Mouse (Mus musculus): Measurements from ENCODE around the gene Syn3.

Syn3 gene

DNA sequence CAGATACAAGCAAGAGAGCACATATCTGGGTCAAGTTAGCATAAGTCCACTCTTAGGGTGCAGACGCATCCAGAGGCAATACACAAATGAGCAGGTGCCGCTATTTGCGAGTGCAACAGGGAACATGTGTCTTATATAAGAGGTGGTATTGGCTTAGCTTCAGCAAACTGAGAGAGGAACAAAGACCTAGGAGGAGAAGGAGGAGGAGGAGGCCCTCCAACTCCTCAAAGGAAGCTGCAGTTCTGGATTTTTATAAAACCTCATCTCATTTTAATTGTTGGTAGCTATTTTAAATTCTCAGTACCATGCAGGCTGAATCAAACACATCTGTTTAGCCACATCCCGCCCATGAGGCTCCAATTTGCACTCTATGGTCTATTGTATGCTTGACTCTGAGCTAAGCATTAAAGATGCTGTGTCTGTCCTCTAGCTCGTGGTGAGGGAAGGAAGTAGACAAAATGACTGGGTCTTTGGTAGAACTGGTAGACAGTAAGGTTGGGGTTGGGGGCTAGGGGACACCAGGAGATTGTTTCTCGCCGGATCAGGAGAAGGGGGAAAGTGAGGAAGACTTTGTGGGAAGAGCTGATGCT, 219.0 kb downstream of the Syn3 start:
- DNase-seq (ENCODE audit: low spot score in 2 of 2) = peak; percentile 42 to 46

DNA sequence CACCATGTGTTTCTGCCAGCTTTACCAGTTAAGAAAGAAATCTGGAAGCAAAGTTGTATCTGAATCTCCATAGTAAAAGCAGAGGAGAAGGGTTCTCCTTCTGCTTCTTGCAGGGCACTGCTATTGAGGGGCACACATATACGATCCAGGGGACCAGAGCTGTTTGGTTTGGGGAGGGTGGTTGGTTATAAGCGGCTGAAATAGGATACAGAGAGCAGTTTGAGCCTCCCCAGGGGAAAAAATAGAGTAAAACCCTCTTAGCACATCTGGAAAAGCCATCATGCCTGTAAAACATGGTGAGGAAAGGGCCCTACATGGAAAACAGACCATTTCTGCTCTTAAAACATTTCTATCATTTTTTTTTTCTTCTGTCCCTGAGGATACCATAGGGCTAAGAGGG, 220.2 kb downstream of the Syn3 start:
- no peak for DNase-seq (ENCODE audit: low spot score in 2 of 2)

DNA sequence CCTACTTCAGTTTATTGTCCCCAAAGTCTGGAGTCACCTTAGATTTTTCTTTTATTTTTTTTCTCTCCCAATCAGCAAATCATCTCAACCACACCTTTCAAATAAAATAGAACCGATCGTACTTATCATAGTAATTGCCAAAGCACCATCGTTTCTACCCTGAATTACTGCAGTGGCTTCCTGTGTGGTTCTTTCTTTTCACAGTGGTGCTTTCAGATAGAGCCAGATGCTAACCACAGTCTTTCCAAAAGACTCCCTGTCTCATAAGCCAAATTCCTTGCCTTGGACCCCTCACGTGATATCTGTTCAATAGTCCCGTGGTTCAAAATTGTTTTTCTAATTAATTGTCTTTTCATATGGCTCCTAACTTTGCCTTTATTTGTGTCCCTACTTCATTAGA, 221.4 kb downstream of the Syn3 start:
- DNase-seq (ENCODE audit: low spot score in 2 of 2) = no peak

DNA sequence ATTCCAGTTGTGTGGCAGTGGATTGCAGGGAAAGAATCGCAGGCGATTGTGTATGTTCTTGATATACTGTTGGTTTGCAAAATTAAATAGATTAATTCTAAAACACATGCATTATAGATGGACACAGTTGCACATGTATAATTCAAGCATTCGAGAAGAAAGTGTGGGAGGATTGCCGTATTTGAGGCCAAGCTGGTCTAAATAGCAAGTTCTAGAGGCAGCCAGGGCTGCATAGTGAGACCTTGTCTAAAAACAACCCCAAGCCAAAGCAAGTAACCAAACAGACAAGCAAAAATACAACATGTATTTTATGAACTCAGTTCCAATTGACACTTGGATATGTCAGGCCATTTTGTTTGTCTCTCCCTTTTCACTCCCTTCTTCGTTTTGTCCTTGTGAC, 223.1 kb downstream of the Syn3 start:
- no peak for DNase-seq (ENCODE audit: low spot score in 2 of 2)

DNA sequence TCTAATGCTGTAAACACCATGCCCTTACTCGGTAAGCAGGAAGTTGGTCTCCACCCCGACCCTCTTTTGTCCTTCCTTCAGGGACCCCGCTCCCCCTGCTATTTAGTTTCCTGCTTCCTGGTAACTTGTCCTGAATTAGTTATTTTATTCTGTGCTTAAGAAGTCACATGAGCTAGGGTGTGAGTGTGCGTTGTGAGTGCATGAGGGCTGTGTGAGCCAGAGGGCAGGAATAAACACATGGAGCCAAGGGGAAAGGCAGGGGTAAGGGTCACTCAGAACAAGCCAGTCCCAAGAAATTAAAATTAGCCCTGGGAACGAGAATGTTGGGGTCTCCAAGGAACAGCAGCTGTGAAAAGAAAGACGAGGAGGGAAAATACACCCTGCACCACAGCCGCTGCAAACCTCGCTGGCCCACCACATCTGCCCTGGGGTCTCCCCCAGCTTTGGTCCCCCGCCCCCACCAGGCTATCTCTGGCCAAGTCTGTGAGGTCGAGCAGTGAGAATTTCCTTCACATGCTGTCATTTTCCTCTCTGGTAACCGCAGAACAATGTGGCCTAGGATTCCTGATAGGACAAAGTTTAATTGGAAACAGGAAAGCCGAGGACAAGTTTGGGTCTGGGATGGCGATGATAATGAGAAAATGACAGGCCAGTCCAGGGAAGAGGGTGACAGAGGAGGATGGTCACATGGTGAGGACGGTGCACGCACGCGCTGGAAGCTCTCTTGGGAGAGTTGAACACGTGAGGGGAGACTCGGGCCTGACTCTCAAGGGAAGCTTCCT, 225.1 kb downstream of the Syn3 start:
- no peak for DNase-seq (ENCODE audit: low spot score in 2 of 2)

DNA sequence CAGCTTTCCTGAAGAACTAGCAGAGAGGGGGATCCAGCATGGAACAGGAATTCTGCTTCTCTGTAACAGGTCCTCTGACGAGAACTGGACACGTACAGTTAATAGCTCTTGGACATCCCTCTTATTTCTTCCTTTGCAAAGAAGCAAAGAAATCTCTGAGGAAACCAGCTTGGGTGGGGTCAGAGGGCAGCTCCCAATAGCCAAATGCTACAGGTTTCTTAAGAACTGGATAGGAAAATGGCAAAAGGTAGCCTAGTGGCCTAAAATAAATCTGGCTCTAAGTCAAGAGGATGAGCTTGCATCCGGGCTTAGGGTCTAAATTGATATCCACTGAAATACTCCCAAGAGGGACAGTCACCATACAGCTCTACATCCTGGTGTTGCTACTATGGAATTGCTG, 225.9 kb downstream of the Syn3 start:
- DNase-seq (ENCODE audit: low spot score in 2 of 2) = no peak

DNA sequence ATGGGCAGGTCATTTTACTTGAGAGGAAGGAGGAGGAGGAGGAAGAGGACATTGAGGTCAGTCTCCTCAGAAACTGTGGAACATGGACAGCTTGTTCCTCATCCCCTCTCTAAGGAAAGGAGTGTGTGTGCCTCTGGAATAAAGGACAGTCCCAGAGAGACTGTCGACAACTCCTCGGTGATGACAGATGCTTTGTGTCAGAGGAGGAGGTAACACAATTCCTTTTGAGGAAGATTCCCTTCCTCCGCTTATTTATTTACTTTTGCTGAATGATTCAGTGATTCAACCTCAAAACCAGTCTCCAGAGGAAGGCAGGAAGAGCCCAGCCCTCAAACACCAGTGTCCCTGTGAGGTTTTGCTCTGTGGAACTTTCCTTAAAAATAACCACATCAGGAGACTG, 228.4 kb downstream of the Syn3 start:
- DNase-seq (ENCODE audit: low spot score in 2 of 2) = no peak

DNA sequence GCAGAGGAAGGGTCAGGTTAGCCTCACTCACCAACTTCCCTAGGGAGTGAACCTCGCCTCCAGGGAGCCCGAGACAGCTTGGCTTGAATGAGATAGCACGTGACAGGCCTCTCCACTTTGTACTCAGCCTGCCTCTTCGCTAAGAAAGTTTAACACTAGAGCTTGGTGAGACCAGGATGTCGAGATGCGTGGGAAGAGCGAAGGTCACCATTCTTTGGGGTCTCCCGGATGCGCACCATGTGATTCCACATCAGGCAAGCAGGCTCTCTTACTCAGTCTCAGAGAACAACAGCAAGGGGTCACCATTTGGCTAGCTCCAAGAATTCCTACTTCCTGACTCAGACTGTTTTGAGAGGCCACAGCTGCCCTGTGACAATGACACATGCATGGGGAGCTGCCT, 234.1 kb downstream of the Syn3 start:
- DNase-seq (ENCODE audit: low spot score in 2 of 2) = no peak

DNA sequence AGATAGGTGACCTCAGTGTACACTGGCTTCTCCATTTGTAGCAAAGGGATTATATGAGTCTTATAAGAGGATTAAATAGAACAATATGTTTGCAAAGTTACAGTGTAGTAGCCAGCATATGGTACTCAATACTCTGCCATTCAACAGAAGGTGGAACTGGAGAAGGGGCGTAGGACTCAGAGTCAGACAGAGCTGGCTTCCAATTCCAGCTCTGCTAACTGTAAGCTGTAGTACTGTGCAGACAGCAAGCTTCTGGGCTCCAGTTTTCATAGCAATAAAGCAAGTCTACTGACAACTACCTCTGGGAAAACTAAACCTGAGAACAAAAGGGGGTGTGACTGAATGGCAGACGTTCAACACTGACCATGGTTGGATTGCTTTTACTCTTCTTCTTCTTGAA, 237.0 kb downstream of the Syn3 start:
- no peak for DNase-seq (ENCODE audit: low spot score in 2 of 2)

DNA sequence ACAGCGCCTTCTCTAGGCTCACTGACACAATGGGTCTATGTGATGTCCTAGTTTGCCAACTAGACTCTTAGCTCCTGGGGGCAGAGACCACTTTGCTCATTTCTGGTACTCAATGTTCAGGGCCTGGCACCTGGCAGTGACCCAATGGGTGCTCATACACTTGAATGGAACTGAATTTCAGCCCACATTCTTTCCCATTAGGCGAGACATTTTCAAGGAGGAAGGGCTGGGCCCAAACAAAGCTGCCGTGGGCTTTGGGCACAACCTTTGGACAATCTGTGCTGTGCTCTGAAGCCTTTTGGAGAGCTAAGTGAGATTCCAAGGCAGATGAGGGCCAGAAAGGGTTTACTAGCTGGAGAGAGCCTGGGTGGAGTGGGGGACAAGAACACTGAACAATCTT, 239.7 kb downstream of the Syn3 start:
- no peak for DNase-seq (ENCODE audit: low spot score in 2 of 2)

DNA sequence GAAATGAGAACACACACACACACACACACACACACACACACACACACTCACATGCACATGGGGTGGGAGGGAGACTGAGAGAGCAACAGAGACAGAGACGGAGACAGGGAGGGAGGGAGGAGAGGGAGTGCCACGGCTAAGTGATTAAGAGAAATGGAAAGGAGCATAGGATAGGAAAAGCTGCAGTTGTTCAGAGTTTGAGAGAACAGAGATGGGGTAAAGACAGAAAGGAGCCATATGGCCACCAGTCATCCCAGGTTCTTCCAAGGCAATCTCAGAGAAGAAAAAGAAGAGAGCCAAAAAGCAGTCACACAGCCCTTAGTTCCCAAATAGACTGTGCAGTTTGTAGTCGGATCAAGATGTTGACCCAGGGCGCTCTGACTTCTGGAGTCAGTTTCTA, 240.7 kb downstream of the Syn3 start:
- no peak for DNase-seq (ENCODE audit: low spot score in 2 of 2)

DNA sequence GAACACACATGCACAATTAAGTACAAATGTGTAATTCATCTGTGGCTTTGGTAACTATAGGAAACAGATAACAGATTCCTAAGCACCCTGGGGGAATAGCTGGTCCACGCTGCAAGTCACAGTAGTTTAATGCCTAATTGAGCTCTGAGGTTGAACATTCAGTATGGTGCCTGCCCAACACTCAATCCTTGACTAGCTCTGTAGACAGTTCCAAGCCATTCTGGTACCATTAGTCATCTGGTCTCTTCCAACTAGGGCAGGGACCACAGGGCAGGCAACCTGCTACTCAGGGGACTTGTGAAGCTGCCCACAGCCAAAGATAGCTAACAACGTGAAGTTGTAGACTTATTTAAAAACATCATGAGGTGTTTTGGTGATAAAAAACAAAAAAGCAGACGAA, 241.7 kb downstream of the Syn3 start:
- no peak for DNase-seq (ENCODE audit: low spot score in 2 of 2)

DNA sequence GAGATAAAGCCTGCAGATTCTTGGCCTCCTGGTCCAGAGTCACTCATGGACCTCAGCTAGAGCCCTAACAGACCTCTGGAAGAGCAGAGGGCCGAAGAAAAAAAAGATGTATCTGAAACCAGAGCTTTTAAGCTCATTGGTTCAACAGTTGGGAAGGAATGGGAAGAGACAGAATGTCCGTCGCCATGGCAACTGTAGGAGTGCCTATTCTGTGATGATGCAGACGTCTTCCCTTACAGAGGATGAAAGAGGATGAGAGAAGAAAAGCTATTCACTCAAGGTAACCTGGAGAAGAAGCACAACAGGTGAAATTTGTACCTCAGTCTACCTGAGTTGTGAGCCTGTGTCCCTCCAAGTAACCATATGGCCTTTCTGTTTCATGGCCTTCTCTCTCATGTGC, 242.5 kb downstream of the Syn3 start:
- DNase-seq (ENCODE audit: low spot score in 2 of 2) = peak in 1 of 2 experiments; percentile 47

DNA sequence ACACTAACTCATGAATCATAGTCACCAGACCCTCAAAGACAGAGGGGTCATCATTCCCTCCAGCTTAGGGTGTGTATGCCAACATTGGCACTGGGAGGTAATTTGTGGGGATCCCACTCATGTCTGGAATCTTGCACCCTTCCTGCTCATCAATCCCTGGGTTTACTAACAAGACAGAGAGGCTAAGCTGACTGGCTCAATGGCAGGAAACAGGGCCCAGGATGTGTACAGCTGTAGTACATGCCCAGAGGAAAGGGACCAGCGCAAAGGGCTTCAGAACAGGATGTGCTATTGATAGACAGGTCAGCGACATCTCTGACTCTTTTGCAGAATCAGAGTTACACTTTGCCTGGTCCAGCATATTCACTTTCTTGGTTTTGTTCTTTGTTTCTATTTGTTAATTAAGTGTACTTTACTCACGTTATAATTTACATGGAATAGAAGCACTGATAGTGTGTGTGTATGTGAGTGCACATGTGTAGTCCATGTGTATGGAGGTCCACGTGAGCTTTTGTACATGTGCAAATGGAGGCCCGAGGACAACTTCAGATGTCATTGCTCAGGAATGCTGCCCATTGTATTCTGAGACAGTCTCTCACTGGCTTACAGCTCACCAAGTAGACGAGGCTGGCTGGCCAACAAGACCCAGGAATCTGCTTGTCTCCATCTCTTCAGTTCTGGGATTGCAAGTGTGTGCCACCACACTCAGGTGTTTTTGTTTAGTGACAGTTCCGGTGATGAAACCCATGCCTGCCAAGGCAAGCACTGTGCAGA, 248.4 kb downstream of the Syn3 start:
- DNase-seq (ENCODE audit: low spot score in 2 of 2) = no peak

DNA sequence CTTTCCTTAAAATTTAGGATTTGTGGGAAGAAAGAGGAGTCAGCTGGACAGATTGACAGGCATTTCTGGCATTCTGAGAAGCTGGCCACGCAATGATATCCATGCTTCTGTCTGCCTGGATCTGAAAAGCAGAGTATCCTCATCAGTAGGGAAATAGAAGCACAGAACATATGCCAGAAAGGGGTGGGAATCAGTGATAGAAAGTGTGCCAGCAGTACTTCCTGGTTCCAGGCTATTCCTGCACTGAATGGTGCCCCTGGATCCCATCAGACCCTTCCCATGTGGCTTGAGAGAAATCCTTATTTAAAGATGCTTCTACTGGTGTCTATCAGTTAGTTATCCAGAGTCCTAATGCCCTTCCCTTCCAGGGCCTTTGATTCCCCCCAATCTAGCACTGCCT, 249.4 kb downstream of the Syn3 start:
- no peak for DNase-seq (ENCODE audit: low spot score in 2 of 2)

DNA sequence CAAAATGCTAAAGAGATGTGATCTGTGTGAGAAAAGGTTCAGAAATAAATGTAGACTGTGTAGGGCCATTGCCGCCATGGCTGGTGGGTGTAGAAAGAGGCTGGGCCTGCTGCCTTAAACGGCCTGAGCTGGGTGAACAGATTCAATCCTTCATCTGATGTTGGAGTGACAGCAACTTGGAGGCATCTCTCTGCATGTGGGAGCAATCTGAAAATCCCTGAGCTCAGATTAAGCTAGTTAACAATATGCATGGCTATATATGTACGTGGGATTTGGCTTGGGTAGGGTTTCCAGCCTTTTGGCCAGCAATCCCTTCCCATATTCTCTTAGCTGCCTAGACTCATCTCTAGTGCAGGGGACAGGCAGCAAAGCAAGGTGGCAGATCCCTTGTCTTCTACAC, 249.9 kb downstream of the Syn3 start:
- no peak for DNase-seq (ENCODE audit: low spot score in 2 of 2)

DNA sequence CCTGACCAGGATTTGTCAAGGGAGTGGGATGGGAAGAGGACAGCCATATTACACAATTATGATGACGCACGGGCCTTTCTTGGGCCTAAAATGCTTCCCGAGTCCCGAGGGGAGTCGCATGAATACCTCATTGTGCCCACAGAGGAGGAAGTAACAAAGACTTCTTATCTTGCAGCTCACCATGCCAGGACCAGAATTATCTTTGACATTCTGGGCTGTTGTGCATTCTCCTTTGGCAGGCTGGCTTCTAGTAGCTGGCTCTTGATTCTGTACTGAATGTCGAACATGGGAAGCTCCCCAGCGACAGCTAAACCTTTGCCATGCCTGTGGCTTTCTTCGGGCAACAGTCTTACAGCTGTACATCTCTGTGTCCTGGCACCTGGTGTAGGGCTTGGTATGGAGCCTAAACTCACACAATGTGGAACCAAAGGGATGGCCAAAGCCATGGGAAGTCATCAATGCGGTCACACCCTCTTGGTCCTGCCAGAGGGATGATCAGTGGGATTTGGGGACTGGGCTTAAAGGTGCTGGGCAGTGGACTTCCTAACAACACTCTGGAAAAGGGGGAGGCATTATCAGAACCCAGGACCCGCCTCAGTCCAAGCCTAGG, 250.5 kb downstream of the Syn3 start:
- no peak for DNase-seq (ENCODE audit: low spot score in 2 of 2)

DNA sequence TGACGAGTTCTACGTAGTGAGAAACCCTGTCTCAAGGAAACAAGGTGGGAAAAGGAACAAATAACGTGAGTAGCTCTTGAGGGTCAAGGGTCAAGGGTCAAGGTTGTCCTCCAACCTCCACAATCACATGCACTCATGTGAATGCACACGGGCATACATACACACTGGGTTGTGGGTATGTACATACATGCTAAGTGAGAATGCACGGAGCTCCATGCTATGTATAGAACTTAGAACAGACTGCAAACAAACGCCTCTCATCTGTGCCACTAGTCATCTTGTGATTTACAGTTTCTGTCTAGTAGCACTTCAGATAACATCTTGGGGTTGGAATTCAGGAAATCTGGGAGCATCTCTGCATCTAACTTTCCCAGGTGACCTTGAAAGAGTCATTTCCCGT, 253.3 kb downstream of the Syn3 start:
- DNase-seq (ENCODE audit: low spot score in 2 of 2) = no peak

DNA sequence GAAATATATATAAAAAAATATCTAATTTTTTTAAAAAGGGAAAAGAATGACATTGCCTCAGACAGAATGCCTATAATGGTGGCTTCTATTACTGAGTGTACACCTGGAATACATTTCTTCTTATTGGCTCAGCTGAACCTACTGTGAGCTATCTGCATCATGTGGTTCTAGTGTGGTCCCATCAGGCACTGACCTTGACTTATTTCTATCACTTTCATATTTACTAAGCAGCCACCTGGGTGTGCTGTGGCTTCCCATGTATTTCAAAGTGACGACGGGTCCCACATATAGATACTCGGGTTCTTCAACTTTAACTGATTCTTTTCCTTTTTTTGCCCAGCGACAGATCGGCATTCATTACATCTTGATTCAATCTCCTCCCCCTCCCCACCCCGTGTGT, 255.2 kb downstream of the Syn3 start:
- DNase-seq (ENCODE audit: low spot score in 2 of 2) = no peak

DNA sequence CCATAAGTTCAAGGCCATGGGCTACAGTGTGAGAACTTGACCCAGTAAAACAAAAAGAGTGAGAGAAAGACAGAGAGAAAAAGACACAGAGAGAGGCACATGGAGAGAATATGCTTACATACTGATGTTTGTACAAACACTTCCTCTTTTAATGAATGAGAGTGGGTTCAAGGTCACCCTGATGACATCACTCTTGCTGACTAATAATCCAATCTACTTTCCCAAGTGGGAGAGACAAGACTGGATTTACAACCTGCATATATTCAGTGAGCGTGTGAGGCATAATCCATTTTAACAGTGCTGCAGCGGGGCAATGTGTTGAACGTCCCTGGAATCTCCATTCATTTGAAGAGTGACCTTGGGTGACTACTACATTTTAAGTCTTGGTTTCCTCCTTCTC, 256.0 kb downstream of the Syn3 start:
- no peak for DNase-seq (ENCODE audit: low spot score in 2 of 2)

DNA sequence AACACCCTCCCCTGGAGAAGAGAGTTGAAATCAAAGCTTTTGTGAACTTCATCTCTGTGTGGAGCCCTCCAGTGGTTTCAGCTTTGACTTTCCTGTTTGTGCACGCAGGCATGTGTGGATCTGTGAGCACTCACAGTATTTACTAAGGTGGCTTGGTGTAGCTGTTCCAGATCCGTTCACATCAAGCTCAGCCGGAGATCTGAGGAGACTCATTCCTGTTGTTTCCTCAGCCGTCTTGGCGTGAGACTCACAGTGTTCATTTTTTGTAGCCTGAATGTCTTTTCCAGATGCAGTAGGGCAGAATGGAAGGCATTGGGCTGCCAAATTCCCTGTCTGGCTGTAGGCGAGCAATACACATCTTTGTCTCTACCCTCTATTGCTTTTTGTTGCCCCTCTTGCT, 268.7 kb downstream of the Syn3 start:
- DNase-seq (ENCODE audit: low spot score in 2 of 2) = no peak

DNA sequence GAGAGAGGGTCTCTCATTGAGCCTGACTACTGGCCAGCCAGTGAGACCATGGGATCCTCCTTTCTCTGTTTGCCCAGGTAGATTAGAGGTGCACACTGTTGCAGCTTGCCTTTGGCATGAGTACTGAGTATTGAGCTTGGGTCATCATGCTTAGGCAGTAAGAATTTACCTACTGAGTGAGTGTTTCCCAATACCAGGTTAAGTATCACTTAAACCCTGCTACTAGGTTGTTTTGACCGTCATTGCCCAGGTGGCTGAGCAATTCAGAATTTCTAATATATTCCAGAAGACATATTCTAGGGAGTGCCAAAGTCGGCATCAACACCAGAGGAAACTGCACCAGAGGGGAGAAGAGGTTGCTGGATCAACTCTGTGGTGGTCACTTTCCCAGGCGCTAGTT, 273.2 kb downstream of the Syn3 start:
- DNase-seq (ENCODE audit: low spot score in 2 of 2) = no peak

DNA sequence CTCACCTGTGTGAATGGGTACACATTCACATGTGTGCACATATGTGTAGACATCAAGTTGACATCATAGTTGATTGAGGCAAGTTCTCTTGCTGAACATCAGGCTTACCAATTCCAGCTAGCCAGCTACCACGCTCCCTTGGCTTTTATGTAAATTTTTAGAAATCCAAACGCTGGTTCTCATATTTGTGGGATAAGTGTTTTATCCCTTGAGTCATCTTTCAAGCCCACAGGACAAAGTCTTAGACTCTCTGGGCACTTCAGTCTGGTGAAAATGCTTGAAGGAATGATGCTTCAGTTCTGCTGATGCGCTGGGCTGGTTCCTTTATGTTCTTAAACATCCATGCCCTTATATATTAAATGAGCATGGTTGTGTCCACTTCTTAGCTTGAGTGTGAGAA, 279.7 kb downstream of the Syn3 start:
- DNase-seq (ENCODE audit: low spot score in 2 of 2) = no peak
